Mouse (Mus musculus): Measurements from ENCODE around the gene Cdh5. TPM values are rescaled to one million over a fixed set of nuclear protein-coding genes. Genes with fewer than 3 reads are reported as not detected.
"Not testable (repeated sequence)": the region's sequence is repeated elsewhere in the genome, so short reads cannot be mapped to it uniquely, and the experiment has no call there.

Gene Cdh5
- polyA plus RNA-seq, 1 experiment from 2014 or later = 16.2 TPM

DNA sequence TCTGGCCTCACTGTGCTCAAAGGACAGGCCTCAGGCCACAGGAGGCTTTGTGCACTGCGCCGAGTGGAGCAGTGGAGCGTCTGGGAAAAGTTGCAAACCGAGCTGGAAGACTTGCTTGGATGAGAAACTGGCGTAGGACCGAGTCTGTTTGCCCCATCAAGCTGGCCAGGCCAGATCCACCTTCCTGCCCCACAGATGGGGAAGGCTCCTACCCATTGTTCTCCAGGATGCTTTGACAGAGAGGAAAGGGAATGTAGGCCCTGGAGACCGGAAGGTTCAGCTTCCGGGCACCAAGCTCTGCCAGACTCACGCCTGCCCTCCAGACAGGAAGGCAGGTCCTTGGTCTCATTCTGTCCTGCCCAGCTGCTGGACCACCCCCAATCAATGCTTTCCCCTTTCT is 5.8 kb upstream of the Cdh5 start:
- H3K36me3 ChIP-seq = no peaks in the 10 kb centered on the region
- H3K27ac ChIP-seq = peak overlapping the region; percentile 46; the same call in 1 of the 2 replicates
- 76% methylated on average over 9 of the region's 9 CpGs for WGBS
- no peaks in the 10 kb centered on the region for H3K9me3 ChIP-seq
- no peak overlapping the region for H3K9ac ChIP-seq (replicated peaks)
- ATAC-seq (ENCODE audit: insufficient number of reproducible peaks, insufficient read depth, low FRiP score, low TSS enrichment, low read depth) = no peak
- H3K4me3 ChIP-seq (replicated peaks) = no peak overlapping the region
- no peaks in the 10 kb centered on the region for H3K27me3 ChIP-seq
- peaks cover 10% of the 10 kb centered on the region for H3K4me1 ChIP-seq (replicated peaks)
- no peak overlapping the region for H3K4me2 ChIP-seq

DNA sequence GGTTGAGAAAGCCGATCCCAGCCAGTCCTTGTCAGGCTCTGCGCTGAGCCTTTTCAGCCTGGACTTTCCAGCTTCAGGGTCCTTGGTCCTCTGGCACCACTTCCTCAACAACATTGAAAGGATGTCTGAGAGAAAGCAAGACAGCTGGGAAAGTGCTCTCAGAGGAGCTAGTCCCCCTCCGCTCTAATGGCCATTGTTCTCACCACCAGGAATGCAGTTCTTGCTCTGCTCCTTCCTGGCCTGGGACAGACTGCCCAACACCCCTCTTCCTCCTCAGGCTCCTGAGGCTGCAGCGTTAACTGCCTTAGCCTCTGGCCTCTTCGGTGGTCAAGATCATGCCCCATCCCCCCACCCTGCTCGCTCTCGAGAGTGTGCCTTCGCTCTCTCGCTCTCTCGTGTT is 4.8 kb upstream of the Cdh5 start:
- 48% methylated on average over 10 of the region's 10 CpGs for WGBS
- H3K9ac ChIP-seq (replicated peaks) = 0 out of 2 replicates have a peak overlapping the region, but pooled peaks have one; percentile 8
- no peaks in the 10 kb centered on the region for H3K9me3 ChIP-seq
- H3K27ac ChIP-seq = peak overlapping the region; percentile 35; the same call in 1 of the 2 replicates
- H3K4me2 ChIP-seq = no peak overlapping the region
- no peak overlapping the region for H3K4me3 ChIP-seq (replicated peaks)
- H3K36me3 ChIP-seq = no peaks in the 10 kb centered on the region
- no peaks in the 10 kb centered on the region for H3K27me3 ChIP-seq
- ATAC-seq (ENCODE audit: insufficient number of reproducible peaks, insufficient read depth, low FRiP score, low TSS enrichment, low read depth) = no peak
- peaks cover 10% of the 10 kb centered on the region for H3K4me1 ChIP-seq (replicated peaks)

DNA sequence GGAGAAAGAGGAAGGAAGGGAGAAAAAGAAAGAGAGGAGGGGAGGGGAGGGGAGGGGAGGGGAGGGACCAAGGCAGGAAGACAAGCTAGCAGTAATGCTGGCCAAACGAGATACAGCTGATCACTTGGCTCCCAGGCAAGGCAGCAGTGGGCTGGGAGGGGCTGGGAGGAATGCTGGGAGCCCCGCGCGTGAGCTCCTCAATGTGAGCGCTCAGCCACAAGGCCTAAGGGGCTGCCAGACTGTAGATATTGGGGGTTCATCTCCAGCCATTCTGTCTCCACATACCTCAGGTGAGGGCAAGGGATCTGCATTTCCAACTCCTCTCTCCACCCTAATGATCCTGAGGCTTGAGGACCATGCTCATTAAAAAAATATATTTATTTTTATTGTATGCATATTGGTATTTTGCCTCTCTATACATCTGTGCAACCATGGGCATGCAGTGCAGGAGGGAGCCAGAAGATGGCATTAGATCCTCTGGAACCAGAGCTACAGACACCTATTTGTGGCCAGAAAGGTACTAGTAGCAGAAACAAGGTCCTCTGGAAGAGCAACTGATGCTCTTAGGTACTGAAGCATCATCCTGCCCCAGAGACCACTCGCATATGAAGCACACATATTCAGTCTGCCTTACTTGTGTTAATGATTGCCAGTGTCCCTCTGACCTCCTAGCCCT is 2.6 kb upstream of the Cdh5 start:
- H3K27me3 ChIP-seq = no peaks in the 10 kb centered on the region
- 0 out of 2 replicates have a peak overlapping the region, but pooled peaks have one; percentile 23 for H3K27ac ChIP-seq
- no peak overlapping the region for H3K4me2 ChIP-seq
- H3K36me3 ChIP-seq = no peaks in the 10 kb centered on the region
- H3K4me3 ChIP-seq (replicated peaks) = no peak overlapping the region
- H3K4me1 ChIP-seq (replicated peaks) = peaks cover 10% of the 10 kb centered on the region
- H3K9ac ChIP-seq (replicated peaks) = no peak overlapping the region
- peak; percentile 40; the same call in 1 of the 2 replicates for ATAC-seq (ENCODE audit: insufficient number of reproducible peaks, insufficient read depth, low FRiP score, low TSS enrichment, low read depth)
- 30% methylated on average over 6 of the region's 6 CpGs for WGBS
- no peaks in the 10 kb centered on the region for H3K9me3 ChIP-seq

DNA sequence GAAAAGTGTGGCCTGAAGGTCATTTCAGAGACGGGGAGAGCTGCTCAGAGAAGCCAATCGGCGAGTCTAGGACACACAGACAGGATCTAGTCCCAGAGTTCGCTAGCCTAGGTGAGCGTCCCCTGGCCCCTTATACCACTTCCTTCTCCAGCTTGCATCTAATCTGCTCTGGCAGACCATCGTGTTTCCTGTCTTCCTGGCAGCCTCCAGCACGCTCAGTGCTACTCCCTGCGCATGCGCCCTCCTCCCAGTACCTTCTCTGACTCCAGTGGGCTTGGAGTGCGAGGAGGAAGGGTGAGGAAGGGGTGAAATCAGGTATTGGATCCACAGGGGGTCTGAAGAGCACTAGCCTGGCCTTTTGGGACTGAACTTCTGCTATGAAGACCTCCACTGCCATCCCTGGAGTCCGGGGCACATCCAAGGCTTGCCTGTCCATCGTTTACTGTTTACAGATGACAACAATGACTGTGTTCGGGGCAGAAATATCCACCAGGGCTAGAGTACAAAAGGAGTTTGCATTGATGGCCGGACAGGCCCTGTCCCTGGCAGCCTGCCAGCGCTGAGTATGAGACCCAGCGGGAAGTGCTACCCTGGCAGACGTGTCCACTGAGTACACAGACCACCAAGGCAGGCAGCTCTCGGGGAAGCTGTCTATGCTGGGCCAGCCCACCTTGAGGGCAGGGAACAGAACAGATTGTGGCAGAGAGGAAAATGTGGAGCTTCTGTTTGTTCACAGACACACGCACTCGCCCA is 1.9 kb upstream of the Cdh5 start:
- H3K9ac ChIP-seq (replicated peaks) = no peak overlapping the region
- H3K4me2 ChIP-seq = no peak overlapping the region
- ATAC-seq (ENCODE audit: insufficient number of reproducible peaks, insufficient read depth, low FRiP score, low TSS enrichment, low read depth) = no peak
- 0 out of 2 replicates have a peak overlapping the region, but pooled peaks have one; percentile 23 for H3K27ac ChIP-seq
- peaks cover 10% of the 10 kb centered on the region for H3K4me1 ChIP-seq (replicated peaks)
- no peaks in the 10 kb centered on the region for H3K9me3 ChIP-seq
- no peaks in the 10 kb centered on the region for H3K27me3 ChIP-seq
- no peaks in the 10 kb centered on the region for H3K36me3 ChIP-seq
- 73% methylated on average over 20 of the region's 20 CpGs for WGBS
- no peak overlapping the region for H3K4me3 ChIP-seq (replicated peaks)

DNA sequence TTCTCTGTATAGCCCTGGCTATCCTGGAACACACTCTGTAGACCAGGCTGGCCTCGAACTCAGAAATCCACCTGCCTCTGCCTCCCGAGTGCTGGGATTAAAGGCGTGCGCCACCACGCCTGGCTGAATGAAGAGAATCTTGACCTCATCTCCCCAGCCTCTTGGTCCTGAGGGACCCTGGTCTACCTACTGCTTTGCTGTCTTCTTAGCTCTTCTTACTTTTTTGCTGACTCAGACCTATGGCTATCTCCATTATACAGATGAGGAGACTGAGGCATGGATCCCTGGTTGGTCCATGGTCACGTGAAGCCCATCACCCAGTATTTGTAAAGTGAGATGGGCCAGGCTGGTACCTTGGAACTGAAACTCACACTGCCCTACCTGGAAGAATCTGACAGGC is 701 bp upstream of the Cdh5 start:
- H3K27ac ChIP-seq; H3K4me2 ChIP-seq; H3K9ac ChIP-seq (replicated peaks); H3K9me3 ChIP-seq; H3K36me3 ChIP-seq; H3K4me1 ChIP-seq (replicated peaks); H3K4me3 ChIP-seq (replicated peaks); H3K27me3 ChIP-seq; ATAC-seq (ENCODE audit: insufficient number of reproducible peaks, insufficient read depth, low FRiP score, low TSS enrichment, low read depth): not testable (repeated sequence)
- 89% methylated on average over 6 of the region's 6 CpGs for WGBS

DNA sequence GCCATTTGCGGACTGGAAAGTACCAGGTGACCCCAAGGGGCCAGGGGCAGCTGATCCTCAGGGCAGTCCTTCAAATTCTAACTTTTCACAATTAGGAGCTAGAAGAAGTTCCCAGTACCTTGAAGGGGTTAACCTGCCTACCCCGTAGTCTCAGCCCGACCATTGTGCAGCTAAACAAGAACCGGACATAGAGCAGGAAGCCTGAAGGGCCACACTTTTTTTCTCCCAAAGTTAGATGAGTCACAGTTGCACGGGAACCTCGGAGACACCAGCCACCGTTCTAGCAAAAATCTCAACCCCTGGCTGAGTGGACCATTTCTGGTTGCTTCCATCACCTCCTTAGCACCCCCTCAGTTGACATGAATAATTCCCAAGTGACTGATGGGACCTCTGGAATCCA is 2.0 kb downstream of the Cdh5 start:
- ATAC-seq (ENCODE audit: insufficient number of reproducible peaks, insufficient read depth, low FRiP score, low TSS enrichment, low read depth) = no peak
- Histone ChIP-seq H3K4me3 (replicated peaks) (no peak overlapping the region), H3K4me2 (no peak overlapping the region), H3K36me3 (no peaks in the 10 kb centered on the region), H3K9me3 (no peaks in the 10 kb centered on the region), H3K9ac (replicated peaks) (no peak overlapping the region), H3K27me3 (no peaks in the 10 kb centered on the region), H3K4me1 (replicated peaks) (no peaks in the 10 kb centered on the region; the same call in 1 of the 2 replicates), H3K27ac (no peak overlapping the region)
- 73% methylated on average over 7 of the region's 7 CpGs for WGBS

DNA sequence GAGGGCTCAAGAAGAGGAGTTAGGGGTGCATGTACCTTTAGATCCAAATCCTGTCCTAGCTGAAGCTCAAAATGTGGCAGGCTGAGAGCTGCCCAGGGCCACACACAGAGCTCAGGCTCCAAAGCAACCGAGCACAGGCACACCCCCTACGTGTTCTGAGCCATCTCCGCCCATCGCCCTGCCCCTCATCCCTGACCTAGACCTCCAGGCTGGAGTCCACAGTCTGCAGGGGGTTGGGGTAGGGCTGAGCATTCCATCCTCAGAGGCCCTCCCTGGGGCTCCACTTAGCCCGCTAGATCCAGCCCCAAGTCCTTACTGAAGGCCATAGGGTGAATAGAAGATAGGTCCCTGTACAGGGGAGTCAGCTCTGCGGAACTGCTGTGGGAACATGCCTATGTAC is 4.3 kb downstream of the Cdh5 start:
- Histone ChIP-seq H3K36me3 (no peaks in the 10 kb centered on the region), H3K9me3 (no peaks in the 10 kb centered on the region), H3K4me1 (replicated peaks) (no peaks in the 10 kb centered on the region), H3K27ac (no peak overlapping the region), H3K27me3 (no peaks in the 10 kb centered on the region), H3K4me3 (replicated peaks) (no peak overlapping the region), H3K4me2 (no peak overlapping the region), H3K9ac (replicated peaks) (no peak overlapping the region)
- 55% methylated on average over 6 of the region's 6 CpGs for WGBS
- ATAC-seq (ENCODE audit: insufficient number of reproducible peaks, insufficient read depth, low FRiP score, low TSS enrichment, low read depth) = no peak

DNA sequence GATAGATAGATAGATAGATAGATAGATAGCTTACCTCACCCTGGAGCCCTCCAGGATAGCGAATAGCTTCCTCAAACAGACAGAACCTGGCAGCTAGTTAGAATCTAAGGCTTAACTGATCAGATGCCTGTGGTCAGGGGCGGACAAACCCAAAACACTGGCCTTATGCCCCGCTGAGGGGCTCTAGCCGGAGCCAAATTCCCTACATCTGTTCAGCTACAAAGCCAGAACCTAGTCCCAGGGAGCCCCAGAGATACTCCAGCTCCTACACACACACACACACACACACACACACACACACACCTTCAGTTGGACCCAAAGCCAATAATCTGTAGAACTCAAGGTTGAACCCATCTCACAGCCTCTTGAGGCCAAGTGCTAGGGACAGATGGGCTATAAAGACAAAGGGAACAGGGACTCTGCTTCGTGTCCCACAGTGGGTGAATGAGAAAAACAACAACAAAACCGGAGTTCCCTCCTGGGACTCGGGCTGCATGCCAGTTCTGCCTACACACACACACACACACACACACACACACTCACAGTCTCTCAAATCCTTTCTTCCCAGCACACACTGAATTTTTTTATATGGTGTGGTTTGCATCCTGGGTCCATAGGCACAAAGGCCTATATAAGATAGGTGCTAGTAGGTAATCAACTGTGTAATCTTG is 5.0 kb downstream of the Cdh5 start:
- Histone ChIP-seq H3K4me1 (replicated peaks) (no peaks in the 10 kb centered on the region), H3K4me3 (replicated peaks) (no peak overlapping the region), H3K4me2 (no peak overlapping the region), H3K27me3 (no peaks in the 10 kb centered on the region), H3K9ac (replicated peaks) (no peak overlapping the region), H3K9me3 (no peaks in the 10 kb centered on the region), H3K27ac (no peak overlapping the region), H3K36me3 (no peaks in the 10 kb centered on the region)
- no peak for ATAC-seq (ENCODE audit: insufficient number of reproducible peaks, insufficient read depth, low FRiP score, low TSS enrichment, low read depth)
- WGBS = 81% methylated on average over 7 of the region's 7 CpGs

DNA sequence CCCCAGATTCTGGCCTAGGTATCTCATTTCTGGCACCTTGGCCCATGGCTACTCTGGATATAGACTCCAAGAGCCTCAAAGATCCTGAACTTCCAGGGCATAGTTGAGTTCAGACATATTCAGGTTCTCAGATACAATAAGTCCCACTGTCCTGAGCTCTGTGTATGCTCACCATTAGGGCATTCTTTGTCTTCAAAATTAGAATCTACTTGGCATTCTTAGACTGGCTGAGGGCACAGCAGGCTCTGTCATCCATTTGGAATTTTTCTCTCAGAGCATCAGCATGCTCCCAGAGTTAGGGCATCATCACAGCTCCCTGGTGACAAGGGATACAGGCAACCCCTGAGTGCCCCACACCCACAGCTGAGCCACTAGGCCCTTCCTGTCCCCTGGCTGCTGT is 5.7 kb downstream of the Cdh5 start:
- no peak overlapping the region for H3K4me2 ChIP-seq

DNA sequence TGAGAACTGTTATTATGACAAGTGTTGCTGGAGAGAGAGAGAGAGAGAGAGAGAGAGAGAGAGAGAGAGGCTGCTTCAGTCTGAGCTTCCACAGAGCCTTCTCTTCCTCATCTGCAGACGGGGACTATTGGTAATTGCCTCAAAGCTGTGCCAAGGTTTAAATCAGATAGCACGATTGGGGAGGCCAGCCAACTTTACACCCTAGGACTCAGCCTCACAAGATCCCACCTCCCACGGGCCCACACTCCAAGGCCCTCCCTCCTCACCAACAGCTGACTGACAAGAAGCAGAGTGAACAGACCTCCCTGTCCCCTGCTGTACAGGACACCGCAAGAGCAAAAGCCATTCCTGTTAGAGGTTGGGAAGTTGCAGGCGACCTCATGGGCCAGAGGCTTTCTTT is 6.6 kb downstream of the Cdh5 start:
- no peak overlapping the region for H3K4me3 ChIP-seq (replicated peaks)
- no peak overlapping the region for H3K27ac ChIP-seq
- 58% methylated on average over 5 of the region's 5 CpGs for WGBS
- no peaks in the 10 kb centered on the region for H3K36me3 ChIP-seq
- H3K4me1 ChIP-seq (replicated peaks) = no peaks in the 10 kb centered on the region
- no peak overlapping the region for H3K4me2 ChIP-seq
- H3K27me3 ChIP-seq = no peaks in the 10 kb centered on the region
- no peak overlapping the region for H3K9ac ChIP-seq (replicated peaks)
- H3K9me3 ChIP-seq = no peaks in the 10 kb centered on the region
- no peak for ATAC-seq (ENCODE audit: insufficient number of reproducible peaks, insufficient read depth, low FRiP score, low TSS enrichment, low read depth)

More for the DNA sequence above, 5.7 kb downstream of the Cdh5 start:
- no peaks in the 10 kb centered on the region for H3K36me3 ChIP-seq
- no peak for ATAC-seq (ENCODE audit: insufficient number of reproducible peaks, insufficient read depth, low FRiP score, low TSS enrichment, low read depth)
- H3K27ac ChIP-seq = no peak overlapping the region
- H3K4me1 ChIP-seq (replicated peaks) = no peaks in the 10 kb centered on the region
- H3K27me3 ChIP-seq = no peaks in the 10 kb centered on the region
- no peak overlapping the region for H3K4me3 ChIP-seq (replicated peaks)
- no peak overlapping the region for H3K9ac ChIP-seq (replicated peaks)
- no peaks in the 10 kb centered on the region for H3K9me3 ChIP-seq

DNA sequence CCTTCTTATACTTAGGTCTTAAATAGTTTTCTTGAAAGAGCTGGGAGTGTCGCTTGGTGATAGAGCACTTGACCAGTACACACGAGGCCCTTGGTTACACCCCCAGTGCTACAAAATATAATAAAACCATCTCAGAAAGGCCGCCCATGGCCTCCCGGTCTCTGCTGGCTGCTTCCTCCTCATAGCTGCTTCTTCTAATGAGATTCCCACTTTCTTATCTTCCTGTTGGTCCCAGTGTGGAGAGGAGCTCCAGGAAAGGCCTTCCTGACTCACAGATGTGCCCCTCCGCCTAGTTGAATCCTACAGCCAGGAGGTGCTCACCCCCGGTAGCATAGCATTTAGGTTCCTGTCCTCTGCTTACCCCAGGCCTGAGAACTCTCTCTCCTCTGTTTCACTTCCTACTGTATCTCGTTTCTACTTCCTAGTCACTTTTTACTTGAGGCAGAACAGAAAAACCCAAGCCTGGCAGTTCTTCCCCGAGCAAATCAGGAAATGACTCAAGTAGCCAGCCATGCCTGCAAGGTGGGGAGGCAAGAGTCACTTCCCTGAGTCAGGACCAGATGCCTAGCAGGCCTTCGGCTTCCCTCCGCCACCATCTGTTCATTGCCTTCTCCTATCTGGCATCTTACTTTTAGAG is 9.2 kb downstream of the Cdh5 start:
- no peak overlapping the region for H3K4me3 ChIP-seq (replicated peaks)
- H3K27me3 ChIP-seq = no peaks in the 10 kb centered on the region
- H3K27ac ChIP-seq = no peak overlapping the region
- no peak overlapping the region for H3K9ac ChIP-seq (replicated peaks)
- H3K4me2 ChIP-seq = no peak overlapping the region
- no peaks in the 10 kb centered on the region for H3K9me3 ChIP-seq
- ATAC-seq (ENCODE audit: insufficient number of reproducible peaks, insufficient read depth, low FRiP score, low TSS enrichment, low read depth) = no peak
- 85% methylated on average over 10 of the region's 10 CpGs for WGBS
- no peaks in the 10 kb centered on the region for H3K4me1 ChIP-seq (replicated peaks)
- no peaks in the 10 kb centered on the region for H3K36me3 ChIP-seq
